Mouse (Mus musculus): ENCODE measurements at regions not wholly inside any gene's neighbourhood (a gene's known extent, or its start where the extent isn't known, plus 50 kb on each side); places are given as distances from the start of the nearest gene placed in this dataset.

DNA sequence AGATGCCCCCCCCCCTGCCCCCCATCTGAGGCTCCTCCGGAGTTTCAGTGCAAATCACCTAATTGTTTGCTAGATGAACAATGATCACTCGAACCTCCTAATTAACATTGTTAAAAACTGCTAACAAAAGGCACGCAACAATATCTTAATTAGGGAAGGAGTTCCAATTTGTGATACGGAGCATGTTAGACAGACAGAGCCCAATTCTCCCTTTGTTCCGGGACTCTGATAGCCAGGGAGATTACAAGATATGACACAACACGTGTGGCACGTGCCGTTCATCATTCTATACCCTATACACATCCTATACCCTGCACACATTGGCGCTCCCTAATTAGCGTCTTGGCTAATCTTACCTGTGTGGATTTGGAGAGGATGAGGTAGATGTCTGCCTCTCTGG, 237.5 kb downstream of the Cd83 start:
- no peak overlapping the region for H3K9ac ChIP-seq (replicated peaks; ENCODE audit: low read depth, low read length)
- no peaks in the 10 kb centered on the region for H3K9me3 ChIP-seq (replicated peaks; ENCODE audit: control insufficient read depth, low read length)
- H3K4me3 ChIP-seq (ENCODE audit: low read depth, low read length), result no peak overlapping the region
- H3K4me1 ChIP-seq (ENCODE audit: control insufficient read depth, insufficient read depth), result peaks cover 33% of the 10 kb centered on the region
- no peak for TF ChIP-seq EP300 (IDR thresholded peaks at IDR 0.05; ENCODE audit: low read depth)
- TF ChIP-seq CTCF (IDR thresholded peaks at IDR 0.05; ENCODE audit: low read depth), result no peak
- H3K36me3 ChIP-seq (replicated peaks; ENCODE audit: control insufficient read depth, insufficient read depth, low read length), result no peaks in the 10 kb centered on the region
- H3K27ac ChIP-seq (ENCODE audit: low read depth), result no peak overlapping the region
- no peak for DNase-seq (ENCODE audit: low spot score)
- no peaks in the 10 kb centered on the region for H3K27me3 ChIP-seq (ENCODE audit: control insufficient read depth, insufficient read depth, low read length)
- no peak for ATAC-seq (ENCODE audit: insufficient read depth, low read depth)
- WGBS, result 76% methylated on average over 10 of the region's 10 CpGs
- H3K4me2 ChIP-seq (ENCODE audit: low read depth, low read length), result no peak overlapping the region

DNA sequence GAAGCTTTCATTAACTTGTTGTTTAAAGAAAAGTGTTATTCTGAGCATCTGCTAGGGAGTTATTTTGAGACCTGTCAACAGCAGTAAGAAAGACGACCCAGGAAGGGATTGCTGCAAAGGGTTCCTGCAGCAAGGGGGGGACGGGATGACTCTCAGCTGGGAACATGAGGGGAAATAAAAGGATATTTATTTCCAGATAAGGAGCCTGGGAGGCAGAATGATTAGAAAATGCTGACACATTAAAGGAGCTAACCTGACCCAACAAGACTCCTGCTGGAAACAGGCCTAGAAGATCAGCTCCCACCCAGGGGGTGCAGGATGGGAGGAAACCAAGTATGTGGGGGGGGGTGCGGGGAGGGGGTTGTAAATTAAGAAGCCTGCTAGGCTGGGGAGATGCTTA, 240.0 kb downstream of the Cd83 start:
- H3K4me3 ChIP-seq (ENCODE audit: low read depth, low read length), result no peak overlapping the region
- no peaks in the 10 kb centered on the region for H3K27me3 ChIP-seq (ENCODE audit: control insufficient read depth, insufficient read depth, low read length)
- H3K9ac ChIP-seq (replicated peaks; ENCODE audit: low read depth, low read length), result no peak overlapping the region
- DNase-seq (ENCODE audit: low spot score) (no peak), ATAC-seq (ENCODE audit: insufficient read depth, low read depth) (no peak)
- TF ChIP-seq EP300 (IDR thresholded peaks at IDR 0.05; ENCODE audit: low read depth), result no peak
- no peak for TF ChIP-seq CTCF (IDR thresholded peaks at IDR 0.05; ENCODE audit: low read depth)
- no peaks in the 10 kb centered on the region for H3K36me3 ChIP-seq (replicated peaks; ENCODE audit: control insufficient read depth, insufficient read depth, low read length)
- H3K4me2 ChIP-seq (ENCODE audit: low read depth, low read length), result no peak overlapping the region
- H3K27ac ChIP-seq (ENCODE audit: low read depth), result peak overlapping the region; percentile 7
- H3K9me3 ChIP-seq (replicated peaks; ENCODE audit: control insufficient read depth, low read length), result no peaks in the 10 kb centered on the region
- peaks cover 25% of the 10 kb centered on the region for H3K4me1 ChIP-seq (ENCODE audit: control insufficient read depth, insufficient read depth)
- WGBS, result 24% methylated on average over 3 of the region's 3 CpGs

DNA sequence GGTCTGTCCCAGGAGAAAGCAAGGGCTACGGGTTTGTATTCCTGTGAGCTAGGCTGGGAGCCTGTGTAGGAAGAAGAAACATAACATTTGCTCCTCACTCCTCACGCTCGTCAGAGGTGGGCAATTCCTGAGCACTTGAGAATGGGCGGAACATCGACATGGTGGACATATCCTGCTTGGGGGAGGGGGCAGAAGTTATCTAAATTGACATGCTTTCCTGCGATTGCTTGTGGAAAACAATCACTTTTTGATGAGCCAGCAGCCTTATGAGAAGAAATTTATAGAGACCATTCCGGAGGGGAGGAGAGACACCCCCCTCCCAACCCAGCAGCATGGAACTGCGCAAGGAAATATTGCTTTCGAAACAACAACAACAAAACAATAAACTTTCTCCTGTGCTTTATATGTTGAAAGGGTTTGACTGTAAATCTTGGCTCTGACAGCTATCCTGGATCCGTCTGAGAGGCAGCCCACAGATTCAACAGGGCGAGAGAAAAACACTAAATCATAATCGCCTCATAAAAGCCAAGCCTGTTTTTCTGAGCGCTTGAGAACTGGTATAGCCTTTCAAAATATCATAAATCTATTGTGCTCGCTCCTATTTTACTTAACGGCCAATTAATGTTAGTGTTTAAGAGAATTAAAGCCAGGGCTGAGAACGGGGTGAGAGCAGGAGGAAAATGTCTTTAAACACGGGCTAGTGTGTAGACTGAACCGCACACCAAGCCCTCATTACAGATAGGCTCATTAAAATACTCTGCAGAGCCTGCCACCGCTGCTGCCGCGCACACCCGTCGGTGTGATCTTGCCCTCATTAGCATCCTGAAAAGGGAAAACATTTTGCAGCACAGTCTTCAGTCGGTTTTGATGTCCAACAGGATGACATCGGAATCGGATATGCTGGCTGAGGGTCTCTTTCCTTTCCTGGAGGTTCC, 242.0 kb downstream of the Cd83 start:
- Histone ChIP-seq H3K4me3 (ENCODE audit: low read depth, low read length) (no peak overlapping the region), H3K4me2 (ENCODE audit: low read depth, low read length) (no peak overlapping the region; the same call in 1 of the 2 replicates), H3K27ac (ENCODE audit: low read depth) (peak overlapping the region; percentile 70), H3K27me3 (ENCODE audit: control insufficient read depth, insufficient read depth, low read length) (no peaks in the 10 kb centered on the region), H3K9ac (replicated peaks; ENCODE audit: low read depth, low read length) (no peak overlapping the region), H3K36me3 (replicated peaks; ENCODE audit: control insufficient read depth, insufficient read depth, low read length) (no peaks in the 10 kb centered on the region), H3K9me3 (replicated peaks; ENCODE audit: control insufficient read depth, low read length) (no peaks in the 10 kb centered on the region), H3K4me1 (ENCODE audit: control insufficient read depth, insufficient read depth) (peaks cover 40% of the 10 kb centered on the region)
- ATAC-seq (ENCODE audit: insufficient read depth, low read depth), result no peak; the same call in 1 of the 2 replicates
- 55% methylated on average over 26 of the region's 26 CpGs for WGBS
- DNase-seq (ENCODE audit: low spot score), result no peak
- TF ChIP-seq EP300 (IDR thresholded peaks at IDR 0.05; ENCODE audit: low read depth) (peak; percentile 61; the same call in 1 of the 2 replicates), CTCF (IDR thresholded peaks at IDR 0.05; ENCODE audit: low read depth) (no peak)

DNA sequence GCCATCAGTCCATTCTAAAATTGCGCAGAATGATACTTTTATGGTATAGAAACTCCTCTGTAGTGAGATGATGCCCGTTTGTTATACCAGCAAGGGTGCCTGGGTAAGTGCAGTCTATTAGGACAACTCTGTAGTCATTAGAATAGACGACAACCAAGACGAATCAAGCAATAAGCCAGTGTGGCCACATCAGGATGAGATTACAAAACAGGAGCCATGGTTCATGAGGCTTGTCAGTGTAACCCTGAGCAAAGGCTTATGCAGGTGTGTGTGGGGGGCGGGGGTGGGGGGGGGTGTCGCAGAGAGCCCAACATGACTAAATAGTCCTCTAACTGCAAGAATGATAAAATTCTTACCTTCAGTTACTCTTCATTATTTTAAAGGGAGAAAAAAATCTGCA, 243.5 kb downstream of the Cd83 start:
- no peaks in the 10 kb centered on the region for H3K9me3 ChIP-seq (replicated peaks; ENCODE audit: control insufficient read depth, low read length)
- WGBS, result 92% methylated on average over 6 of the region's 6 CpGs
- H3K27ac ChIP-seq (ENCODE audit: low read depth), result no peak overlapping the region
- H3K27me3 ChIP-seq (ENCODE audit: control insufficient read depth, insufficient read depth, low read length), result no peaks in the 10 kb centered on the region
- no peak overlapping the region for H3K4me2 ChIP-seq (ENCODE audit: low read depth, low read length)
- no peaks in the 10 kb centered on the region for H3K36me3 ChIP-seq (replicated peaks; ENCODE audit: control insufficient read depth, insufficient read depth, low read length)
- no peak for DNase-seq (ENCODE audit: low spot score)
- no peak overlapping the region for H3K4me3 ChIP-seq (ENCODE audit: low read depth, low read length)
- no peak for ATAC-seq (ENCODE audit: insufficient read depth, low read depth)
- TF ChIP-seq CTCF (IDR thresholded peaks at IDR 0.05; ENCODE audit: low read depth) (no peak), EP300 (IDR thresholded peaks at IDR 0.05; ENCODE audit: low read depth) (no peak)
- H3K4me1 ChIP-seq (ENCODE audit: control insufficient read depth, insufficient read depth), result peaks cover 40% of the 10 kb centered on the region
- no peak overlapping the region for H3K9ac ChIP-seq (replicated peaks; ENCODE audit: low read depth, low read length)

DNA sequence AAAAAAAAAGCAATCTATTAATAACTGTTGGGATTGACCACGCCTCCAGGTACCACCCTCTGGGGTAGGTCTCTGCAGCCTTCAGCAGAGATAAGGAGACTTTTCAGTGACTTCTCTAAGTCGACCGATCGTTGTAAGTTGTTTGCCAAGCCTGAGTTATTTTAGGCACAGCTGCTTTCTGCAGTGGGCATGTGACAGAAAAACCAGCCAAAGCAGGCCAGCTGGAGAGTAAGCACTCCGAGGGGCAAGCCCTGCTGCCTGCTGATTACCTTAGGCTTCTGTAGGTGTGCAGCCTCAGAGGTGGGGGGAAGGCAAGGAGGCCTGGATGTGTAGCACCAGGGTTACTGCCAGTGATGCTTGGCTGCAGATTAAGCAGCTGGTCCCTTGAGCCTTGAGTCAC, 246.0 kb downstream of the Cd83 start:
- Histone ChIP-seq H3K9ac (replicated peaks; ENCODE audit: low read depth, low read length) (no peak overlapping the region), H3K27me3 (ENCODE audit: control insufficient read depth, insufficient read depth, low read length) (no peaks in the 10 kb centered on the region), H3K4me2 (ENCODE audit: low read depth, low read length) (no peak overlapping the region), H3K4me3 (ENCODE audit: low read depth, low read length) (no peak overlapping the region), H3K36me3 (replicated peaks; ENCODE audit: control insufficient read depth, insufficient read depth, low read length) (no peaks in the 10 kb centered on the region), H3K9me3 (replicated peaks; ENCODE audit: control insufficient read depth, low read length) (no peaks in the 10 kb centered on the region), H3K4me1 (ENCODE audit: control insufficient read depth, insufficient read depth) (peaks cover 29% of the 10 kb centered on the region), H3K27ac (ENCODE audit: low read depth) (peak overlapping the region; percentile 85)
- WGBS, result 18% methylated on average over 5 of the region's 5 CpGs
- DNase-seq (ENCODE audit: low spot score) (peak; percentile 81), ATAC-seq (ENCODE audit: insufficient read depth, low read depth) (peak; percentile 84)
- TF ChIP-seq CTCF (IDR thresholded peaks at IDR 0.05; ENCODE audit: low read depth) (no peak), EP300 (IDR thresholded peaks at IDR 0.05; ENCODE audit: low read depth) (peak; percentile 86)

All from heart, postnatal 0 days (tissue).